Mouse (Mus musculus) right cerebral cortex, postnatal 14 days (tissue): ENCODE measurements around the gene Slc22a7.
A peak's percentile ranks its signal among the peaks of the same experiment; 100 is the strongest.

Experiments used
- DNase-seq: peaks from one replicate; pipeline ENCODE4 v3.0.0; 2022

Slc22a7 gene

DNA sequence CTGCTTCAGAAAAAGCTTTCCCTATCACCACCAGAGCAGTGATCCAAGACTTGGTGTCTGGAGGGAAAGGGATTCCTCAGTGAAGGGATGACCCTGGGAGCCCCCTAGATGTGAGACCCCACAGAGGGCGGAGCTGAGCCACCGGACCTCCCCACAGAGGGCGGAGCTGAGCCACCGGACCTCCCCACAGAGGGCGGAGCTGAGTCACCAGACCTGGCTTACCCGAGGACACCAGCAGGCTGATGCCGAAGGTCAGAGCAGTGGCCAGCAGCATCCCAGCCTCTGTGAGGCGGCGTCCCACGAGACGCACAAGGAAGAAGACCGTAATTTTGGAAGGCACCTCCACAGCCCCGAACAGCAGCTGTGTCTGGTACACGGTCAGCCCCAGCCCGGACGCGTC, 4.6 kb downstream of the Slc22a7 start:
- no peak for DNase-seq

- DNase-seq: no peak
Observed at GRCm38 (mm10) chr17:46428761-46429414, 9.4 kb downstream of the Slc22a7 start, which contains the start of gene Crip3. Gene Crip3 (plus strand): TSS chr17:46428926.

- no peak for DNase-seq
Observed at GRCm38 (mm10) chr17:46426496-46426895, 11.8 kb downstream of the Slc22a7 start.

DNA sequence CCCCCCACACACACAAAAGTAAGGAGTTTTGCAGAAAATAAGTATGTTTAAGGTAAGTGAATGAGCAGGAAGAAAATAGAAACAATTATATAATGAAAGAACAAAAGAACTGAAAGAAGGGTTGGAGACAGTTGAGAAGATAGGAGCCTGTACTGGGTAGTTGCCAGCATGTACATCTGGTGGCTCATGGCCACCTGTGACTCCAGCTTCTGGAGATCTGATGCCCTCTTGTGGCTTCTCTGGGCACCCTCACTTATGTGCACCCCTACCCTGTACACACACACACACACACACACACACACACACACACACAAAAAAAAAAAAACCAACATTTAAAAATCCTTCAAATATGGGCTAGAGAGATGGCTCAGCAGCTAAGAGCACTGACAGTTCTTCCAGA, 18.5 kb downstream of the Slc22a7 start:
- DNase-seq: no peak

GRCm38 (mm10) chr17:46418628-46419027, 19.6 kb downstream of the Slc22a7 start:
- DNase-seq: no peak

- DNase-seq: no peak
Observed at GRCm38 (mm10) chr17:46408478-46408877, 29.8 kb downstream of the Slc22a7 start.

GRCm38 (mm10) chr17:46394631-46395030, 43.6 kb downstream of the Slc22a7 start:
- DNase-seq: no peak

- peak; percentile 20 for DNase-seq
Observed at GRCm38 (mm10) chr17:46393012-46393411, 45.2 kb downstream of the Slc22a7 start.

- no peak for DNase-seq
Observed at GRCm38 (mm10) chr17:46388200-46388599, 50.1 kb downstream of the Slc22a7 start.

DNA sequence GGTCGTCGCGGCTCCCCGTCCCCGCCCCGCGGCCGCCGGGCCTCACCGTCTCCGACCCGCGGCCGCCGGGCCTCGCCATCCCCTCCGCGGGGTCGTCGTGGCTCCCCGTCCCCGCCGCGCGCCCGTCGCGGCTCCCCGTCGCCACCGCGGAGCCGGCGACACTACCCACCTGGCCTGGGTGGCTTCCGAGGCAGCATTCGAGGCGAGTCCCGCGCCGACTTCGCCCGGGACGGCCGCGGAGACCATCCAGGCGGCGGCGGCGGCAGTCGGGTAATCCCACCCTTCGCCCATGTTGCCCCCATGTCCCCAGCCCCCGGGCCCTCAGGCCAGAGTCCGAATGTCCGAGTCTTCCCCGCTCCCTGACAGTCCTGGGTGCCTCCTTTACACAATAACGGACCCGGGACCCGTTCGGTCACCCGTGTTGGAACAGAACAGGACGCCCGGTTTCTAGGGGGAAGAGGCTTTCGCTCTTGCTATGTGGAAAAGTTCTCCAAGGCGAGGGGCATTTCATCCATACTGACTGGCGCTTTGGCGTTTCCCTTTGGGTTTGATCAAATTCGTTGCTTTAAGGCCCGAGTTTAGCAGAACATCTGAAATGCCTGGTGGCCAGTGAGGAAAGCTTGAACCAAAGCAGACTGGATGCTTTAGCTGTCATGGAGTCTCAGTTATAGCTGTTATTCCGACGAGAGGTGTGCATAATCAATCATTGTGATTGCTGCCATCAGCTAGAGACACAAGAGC, 54.0 kb downstream of the Slc22a7 start:
- DNase-seq: peak; percentile 21

GRCm38 (mm10) chr17:46383294-46384060, 54.8 kb downstream of the Slc22a7 start, which contains the start of gene Zfp318:
Gene Zfp318 (plus strand): TSS chr17:46383731.
- peak; percentile 95 for DNase-seq
